Mouse (Mus musculus): ENCODE data around the gene Ppfibp1. TPM values are rescaled to one million over a fixed set of nuclear protein-coding genes. Genes with fewer than 3 reads are reported as not detected.

Gene Ppfibp1
- total and polyA plus RNA-seq, 3 experiments: 23.4 to 28.2 (median 28.2) TPM

- Histone ChIP-seq H3K4me2 (ENCODE audit: insufficient read depth, low read depth, poor library complexity, severe bottlenecking) (no peak overlapping the region), H3K36me3 (replicated peaks in 1 of 2; ENCODE audit: control insufficient read depth in 1 of 2, insufficient read depth in 1 of 2, low read length in 1 of 2) (peaks cover 5 to 60% of the 10 kb centered on the region in 2 experiments), H3K79me2 (replicated peaks; ENCODE audit: control insufficient read depth, extremely low read depth, insufficient read depth, poor library complexity, severe bottlenecking) (no peaks in the 10 kb centered on the region), H3K4me1 (ENCODE audit: control insufficient read depth in 1 of 2, insufficient read depth in 2 of 2) (no peaks in the 10 kb centered on the region), H3K4me3 (replicated peaks in 1 of 3; ENCODE audit: low read depth in 2 of 3, low read length in 2 of 3, poor library complexity in 1 of 3) (no peak overlapping the region), H3K27ac (ENCODE audit: insufficient read depth, low read depth) (no peak overlapping the region), H3K27me3 (replicated peaks) (no peaks in the 10 kb centered on the region), H3K9me3 (replicated peaks; ENCODE audit: low read length) (no peaks in the 10 kb centered on the region), H3K9ac (ENCODE audit: insufficient read depth, low read depth) (no peak overlapping the region)
- 0 out of 4 replicates have a peak, but pooled peaks of 1 of the 2 experiments have one; percentile 2 for TF ChIP-seq CTCF (conservative IDR thresholded peaks at IDR 0.05 in 1 of 2, IDR thresholded peaks at IDR 0.05 in 1 of 2; ENCODE audit: low read depth in 2 of 2, low read length in 2 of 2)
- no peak for TF ChIP-seq POLR2A (IDR thresholded peaks at IDR 0.05; ENCODE audit: low read depth, low read length)
- TF ChIP-seq ETS1 (conservative IDR thresholded peaks at IDR 0.05; ENCODE audit: low read depth, low read length): no peak
- in situ Hi-C loops (cut with MboI; ENCODE audit: low pct_ligation_motif_present, low pct_unique_long_range_greater_than_20kb, low sequenced_read_pairs): loop anchor here (25.0 kb wide), 1 partner anchor 317 kb away; no protein-coding TSS in a partner anchor
- dilution Hi-C loops (cut with MboI; ENCODE audit: extremely low pct_ligation_motif_present, extremely low pct_unique_long_range_greater_than_20kb, low sequenced_read_pairs): no loop called here
- DNase-seq (ENCODE audit: extremely low read depth): no peak
These were observed 90.9 kb downstream of the Ppfibp1 start for GRCm38 (mm10) chr6:146979115-146979744.

GRCm38 (mm10) chr6:146979953-146980352 is 91.7 kb downstream of the Ppfibp1 start:
- in situ Hi-C loops (cut with MboI; ENCODE audit: low pct_ligation_motif_present, low pct_unique_long_range_greater_than_20kb, low sequenced_read_pairs) (loop anchor here (25.0 kb wide), 1 partner anchor 318 kb away; no protein-coding TSS in a partner anchor), dilution Hi-C loops (cut with MboI; ENCODE audit: extremely low pct_ligation_motif_present, extremely low pct_unique_long_range_greater_than_20kb, low sequenced_read_pairs) (no loop called here)
- no peak overlapping the region for H3K4me2 ChIP-seq (ENCODE audit: insufficient read depth, low read depth, poor library complexity, severe bottlenecking)
- H3K4me3 ChIP-seq (replicated peaks in 1 of 3; ENCODE audit: low read depth in 2 of 3, low read length in 2 of 3, poor library complexity in 1 of 3): no peak overlapping the region
- H3K27me3 ChIP-seq (replicated peaks): no peaks in the 10 kb centered on the region
- peaks cover 5 to 60% of the 10 kb centered on the region in 2 experiments for H3K36me3 ChIP-seq (replicated peaks in 1 of 2; ENCODE audit: control insufficient read depth in 1 of 2, insufficient read depth in 1 of 2, low read length in 1 of 2)
- H3K9me3 ChIP-seq (replicated peaks; ENCODE audit: low read length): no peaks in the 10 kb centered on the region
- no peak for TF ChIP-seq NELFE (IDR thresholded peaks at IDR 0.05; ENCODE audit: low read depth, low read length)
- TF ChIP-seq POLR2AphosphoS2 (IDR thresholded peaks at IDR 0.05; ENCODE audit: low read depth, low read length): no peak
- TF ChIP-seq ZKSCAN1 (IDR thresholded peaks at IDR 0.05; ENCODE audit: borderline replicate concordance, low read depth, low read length): no peak
- TF ChIP-seq HCFC1 (IDR thresholded peaks at IDR 0.05; ENCODE audit: low read depth, low read length): no peak
- TF ChIP-seq MXI1 (IDR thresholded peaks at IDR 0.05; ENCODE audit: low read depth, low read length): no peak
- no peak for TF ChIP-seq CTCF (conservative IDR thresholded peaks at IDR 0.05 in 1 of 2, IDR thresholded peaks at IDR 0.05 in 1 of 2; ENCODE audit: low read depth in 2 of 2, low read length in 2 of 2)
- no peak for TF ChIP-seq ZC3H11A (IDR thresholded peaks at IDR 0.05; ENCODE audit: low read depth, low read length)
- TF ChIP-seq ETS1 (conservative IDR thresholded peaks at IDR 0.05; ENCODE audit: low read depth, low read length): no peak
- TF ChIP-seq USF1 (IDR thresholded peaks at IDR 0.05; ENCODE audit: low read depth, low read length): no peak
- no peak for TF ChIP-seq KAT2A (IDR thresholded peaks at IDR 0.05; ENCODE audit: insufficient replicate concordance, low read length)
- TF ChIP-seq SMC3 (IDR thresholded peaks at IDR 0.05; ENCODE audit: low read depth, low read length): no peak
- no peak for TF ChIP-seq TBP (conservative IDR thresholded peaks at IDR 0.05; ENCODE audit: low read depth, low read length)
- TF ChIP-seq RCOR1 (conservative IDR thresholded peaks at IDR 0.05; ENCODE audit: low read depth, low read length): no peak
- TF ChIP-seq NRF1 (IDR thresholded peaks at IDR 0.05; ENCODE audit: low read depth, low read length): no peak
- no peak for TF ChIP-seq EP300 (IDR thresholded peaks at IDR 0.05; ENCODE audit: low read length)
- TF ChIP-seq PAX5 (IDR thresholded peaks at IDR 0.05; ENCODE audit: low read length): no peak
- TF ChIP-seq BHLHE40 (IDR thresholded peaks at IDR 0.05; ENCODE audit: low read depth, low read length): no peak
- TF ChIP-seq POLR2A (IDR thresholded peaks at IDR 0.05; ENCODE audit: low read depth, low read length): no peak
- no peak for TF ChIP-seq MAX (IDR thresholded peaks at IDR 0.05; ENCODE audit: low read length)
- TF ChIP-seq E2F4 (IDR thresholded peaks at IDR 0.05; ENCODE audit: insufficient replicate concordance, low read depth, low read length): no peak
- H3K79me2 ChIP-seq (replicated peaks; ENCODE audit: control insufficient read depth, extremely low read depth, insufficient read depth, poor library complexity, severe bottlenecking): no peaks in the 10 kb centered on the region
- H3K4me1 ChIP-seq (ENCODE audit: control insufficient read depth in 1 of 2, insufficient read depth in 2 of 2): no peaks in the 10 kb centered on the region
- no peak for DNase-seq (ENCODE audit: extremely low read depth)
- no peak overlapping the region for H3K9ac ChIP-seq (ENCODE audit: insufficient read depth, low read depth)
- H3K27ac ChIP-seq (ENCODE audit: insufficient read depth, low read depth): no peak overlapping the region
